Mouse (Mus musculus): ENCODE data around the gene Pla2g5. TPM values are rescaled to one million over a fixed set of nuclear protein-coding genes. Genes with fewer than 3 reads are reported as not detected.

The Pla2g5 gene
- polyA plus RNA-seq, 1 experiment from 2014 or later, result 0.59 TPM

DNA sequence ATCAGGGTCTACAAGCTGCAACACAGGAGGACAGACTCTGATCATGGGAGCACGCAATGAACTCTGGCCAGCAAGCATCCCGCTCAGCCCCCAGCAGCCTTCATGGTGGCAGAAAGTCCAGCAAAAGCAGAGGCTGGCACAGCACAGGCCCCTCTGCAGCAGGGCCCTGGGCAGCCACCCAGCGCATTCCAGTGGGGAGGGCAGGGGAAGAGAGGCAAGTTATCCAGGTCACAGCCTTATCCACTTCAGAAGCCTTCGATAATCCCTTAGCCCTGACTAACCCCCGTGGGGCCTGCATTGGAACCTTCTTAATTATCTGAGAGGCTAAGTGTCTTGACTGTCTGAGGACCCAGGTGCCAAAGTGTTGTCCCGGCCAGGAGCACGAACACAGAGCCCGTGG is 44.2 kb downstream of the Pla2g5 start:
- Histone ChIP-seq H3K4me2 (replicated peaks) (no peak overlapping the region), H3K9me3 (0 out of 2 replicates have a peak, but pooled peaks cover 2% of the 10 kb centered on the region), H3K4me3 (replicated peaks) (no peak overlapping the region), H3K36me3 (no peaks in the 10 kb centered on the region), H3K27ac (no peak overlapping the region), H3K4me1 (replicated peaks) (peaks cover 8% of the 10 kb centered on the region), H3K9ac (replicated peaks) (no peak overlapping the region), H3K27me3 (no peaks in the 10 kb centered on the region; the same call in 1 of the 2 replicates)
- no peak for ATAC-seq
- WGBS, result 37% methylated on average over 8 of the region's 8 CpGs

- H3K4me2 ChIP-seq (replicated peaks), result no peak overlapping the region
- 88% methylated on average over 6 of the region's 6 CpGs for WGBS
- 0 out of 2 replicates have a peak, but pooled peaks cover 2% of the 10 kb centered on the region for H3K9me3 ChIP-seq
- no peaks in the 10 kb centered on the region; the same call in 1 of the 2 replicates for H3K27me3 ChIP-seq
- H3K36me3 ChIP-seq, result no peaks in the 10 kb centered on the region
- no peak overlapping the region for H3K4me3 ChIP-seq (replicated peaks)
- no peak overlapping the region for H3K27ac ChIP-seq
- ATAC-seq, result no peak
- H3K9ac ChIP-seq (replicated peaks), result no peak overlapping the region
- peaks cover 8% of the 10 kb centered on the region for H3K4me1 ChIP-seq (replicated peaks)
These were observed 45.5 kb downstream of the Pla2g5 start for GRCm38 (mm10) chr4:138817736-138818135.

DNA sequence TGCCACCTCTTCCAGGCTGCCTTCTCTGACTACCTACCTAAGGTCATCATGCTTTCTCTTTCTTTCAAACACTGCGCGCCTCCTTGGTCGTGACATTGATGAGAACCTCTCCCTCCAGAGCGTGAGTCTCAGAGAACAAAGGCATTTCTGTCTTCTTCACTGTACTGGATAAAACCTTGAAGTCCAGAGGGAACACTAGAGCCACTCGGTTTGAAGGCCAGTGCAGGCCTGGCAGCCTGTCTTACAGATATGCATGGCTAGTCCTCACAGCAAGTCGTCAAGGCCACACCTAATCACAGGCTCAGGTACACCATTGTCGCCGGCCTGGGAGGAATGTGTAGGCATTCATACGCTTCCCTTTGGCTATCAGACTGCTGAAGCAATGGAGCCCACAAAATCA is 47.1 kb downstream of the Pla2g5 start:
- Histone ChIP-seq H3K9ac (replicated peaks) (no peak overlapping the region), H3K27ac (no peak overlapping the region), H3K4me3 (replicated peaks) (no peak overlapping the region), H3K36me3 (no peaks in the 10 kb centered on the region), H3K9me3 (no peaks in the 10 kb centered on the region), H3K27me3 (no peaks in the 10 kb centered on the region; the same call in 1 of the 2 replicates), H3K4me1 (replicated peaks) (peaks cover 8% of the 10 kb centered on the region), H3K4me2 (replicated peaks) (no peak overlapping the region)
- WGBS, result 84% methylated on average over 9 of the region's 9 CpGs
- no peak for ATAC-seq

- Histone ChIP-seq H3K4me2 (replicated peaks) (no peak overlapping the region), H3K27ac (no peak overlapping the region), H3K4me3 (replicated peaks) (no peak overlapping the region), H3K36me3 (no peaks in the 10 kb centered on the region), H3K9ac (replicated peaks) (no peak overlapping the region), H3K4me1 (replicated peaks) (no peaks in the 10 kb centered on the region), H3K9me3 (no peaks in the 10 kb centered on the region), H3K27me3 (no peaks in the 10 kb centered on the region)
- WGBS, result 67% methylated on average over 7 of the region's 7 CpGs
- no peak for ATAC-seq
These were observed 56.3 kb downstream of the Pla2g5 start for GRCm38 (mm10) chr4:138806920-138807541.

GRCm38 (mm10) chr4:138806160-138806559 is 57.1 kb downstream of the Pla2g5 start:
- Histone ChIP-seq H3K27ac (no peak overlapping the region), H3K36me3 (no peaks in the 10 kb centered on the region), H3K4me3 (replicated peaks) (no peak overlapping the region), H3K4me1 (replicated peaks) (no peaks in the 10 kb centered on the region), H3K4me2 (replicated peaks) (no peak overlapping the region), H3K27me3 (no peaks in the 10 kb centered on the region), H3K9ac (replicated peaks) (no peak overlapping the region), H3K9me3 (no peaks in the 10 kb centered on the region)
- no peak for ATAC-seq
- WGBS, result 88% methylated on average over 8 of the region's 8 CpGs

GRCm38 (mm10) chr4:138805248-138805647 is 58.0 kb downstream of the Pla2g5 start:
- no peak overlapping the region for H3K27ac ChIP-seq
- ATAC-seq, result no peak
- H3K27me3 ChIP-seq, result no peaks in the 10 kb centered on the region
- H3K36me3 ChIP-seq, result no peaks in the 10 kb centered on the region
- no peaks in the 10 kb centered on the region for H3K9me3 ChIP-seq
- no peak overlapping the region for H3K4me2 ChIP-seq (replicated peaks)
- H3K9ac ChIP-seq (replicated peaks), result no peak overlapping the region
- WGBS, result 46% methylated on average over 8 of the region's 8 CpGs
- no peak overlapping the region for H3K4me3 ChIP-seq (replicated peaks)
- H3K4me1 ChIP-seq (replicated peaks), result 0 out of 2 replicates have a peak, but pooled peaks cover 1% of the 10 kb centered on the region

DNA sequence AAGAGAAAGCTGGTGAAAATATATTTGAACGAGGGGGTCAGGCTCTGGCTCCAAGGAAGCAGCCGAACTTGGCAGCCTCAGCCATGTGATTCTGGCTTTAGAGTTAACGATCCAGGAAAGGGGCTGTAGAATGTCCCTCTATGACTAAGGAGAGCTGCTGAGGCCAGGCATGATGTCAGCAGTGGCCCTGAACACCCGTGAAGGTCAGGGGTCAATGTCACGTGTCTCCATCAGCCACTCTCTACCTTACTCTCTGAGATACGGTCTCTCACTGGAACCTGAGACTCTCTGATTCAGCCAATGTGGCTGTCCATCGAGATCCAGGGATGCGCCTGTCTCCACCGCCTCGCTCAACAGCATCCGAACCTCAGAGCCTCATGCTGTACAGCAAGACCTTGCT is 60.4 kb downstream of the Pla2g5 start:
- Histone ChIP-seq H3K27ac (no peak overlapping the region), H3K27me3 (no peaks in the 10 kb centered on the region), H3K9me3 (no peaks in the 10 kb centered on the region), H3K36me3 (no peaks in the 10 kb centered on the region), H3K4me3 (replicated peaks) (no peak overlapping the region), H3K4me2 (replicated peaks) (no peak overlapping the region), H3K9ac (replicated peaks) (no peak overlapping the region), H3K4me1 (replicated peaks) (0 out of 2 replicates have a peak, but pooled peaks cover 2% of the 10 kb centered on the region)
- WGBS, result 93% methylated on average over 11 of the region's 11 CpGs
- ATAC-seq, result no peak

GRCm38 (mm10) chr4:138801631-138802030 is 61.7 kb downstream of the Pla2g5 start:
- Histone ChIP-seq H3K27me3 (no peaks in the 10 kb centered on the region), H3K4me3 (replicated peaks) (no peak overlapping the region), H3K9me3 (no peaks in the 10 kb centered on the region), H3K27ac (no peak overlapping the region), H3K9ac (replicated peaks) (no peak overlapping the region), H3K4me1 (replicated peaks) (0 out of 2 replicates have a peak, but pooled peaks cover 2% of the 10 kb centered on the region), H3K36me3 (no peaks in the 10 kb centered on the region), H3K4me2 (replicated peaks) (no peak overlapping the region)
- ATAC-seq, result no peak
- 86% methylated on average over 4 of the region's 4 CpGs for whole genome bisulfite sequencing

GRCm38 (mm10) chr4:138800134-138800744 is 63.0 kb downstream of the Pla2g5 start:
- Histone ChIP-seq H3K27ac (no peak overlapping the region), H3K4me3 (replicated peaks) (no peak overlapping the region), H3K4me1 (replicated peaks) (0 out of 2 replicates have a peak, but pooled peaks cover 2% of the 10 kb centered on the region), H3K4me2 (replicated peaks) (no peak overlapping the region), H3K9me3 (no peaks in the 10 kb centered on the region), H3K9ac (replicated peaks) (no peak overlapping the region), H3K27me3 (no peaks in the 10 kb centered on the region), H3K36me3 (no peaks in the 10 kb centered on the region)
- ATAC-seq, result no peak
- 81% methylated on average over 12 of the region's 12 CpGs for WGBS

DNA sequence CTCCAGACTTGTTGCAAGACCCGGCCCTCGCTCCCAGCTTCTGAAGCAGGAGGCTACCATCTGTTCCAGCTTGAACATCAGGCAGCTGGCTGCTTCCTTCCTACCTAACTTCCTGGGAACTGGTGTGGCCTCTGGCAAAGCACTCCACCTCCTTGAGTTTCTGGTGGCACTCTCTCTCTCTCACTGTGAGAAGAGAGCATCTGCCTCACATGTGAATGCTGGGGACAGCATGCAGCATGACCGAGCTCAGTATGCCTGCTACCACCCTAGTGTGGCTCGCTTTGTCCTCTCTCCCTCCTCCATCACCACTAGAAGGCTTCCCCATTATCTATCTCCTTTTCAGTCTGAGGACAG is 66.1 kb downstream of the Pla2g5 start:
- Histone ChIP-seq H3K27me3 (no peaks in the 10 kb centered on the region), H3K27ac (no peak overlapping the region), H3K4me3 (replicated peaks) (no peak overlapping the region), H3K4me1 (replicated peaks) (0 out of 2 replicates have a peak, but pooled peaks cover 2% of the 10 kb centered on the region), H3K9me3 (no peaks in the 10 kb centered on the region), H3K4me2 (replicated peaks) (no peak overlapping the region), H3K9ac (replicated peaks) (no peak overlapping the region), H3K36me3 (no peaks in the 10 kb centered on the region)
- WGBS, result 82% methylated on average over 4 of the region's 4 CpGs
- no peak for ATAC-seq

DNA sequence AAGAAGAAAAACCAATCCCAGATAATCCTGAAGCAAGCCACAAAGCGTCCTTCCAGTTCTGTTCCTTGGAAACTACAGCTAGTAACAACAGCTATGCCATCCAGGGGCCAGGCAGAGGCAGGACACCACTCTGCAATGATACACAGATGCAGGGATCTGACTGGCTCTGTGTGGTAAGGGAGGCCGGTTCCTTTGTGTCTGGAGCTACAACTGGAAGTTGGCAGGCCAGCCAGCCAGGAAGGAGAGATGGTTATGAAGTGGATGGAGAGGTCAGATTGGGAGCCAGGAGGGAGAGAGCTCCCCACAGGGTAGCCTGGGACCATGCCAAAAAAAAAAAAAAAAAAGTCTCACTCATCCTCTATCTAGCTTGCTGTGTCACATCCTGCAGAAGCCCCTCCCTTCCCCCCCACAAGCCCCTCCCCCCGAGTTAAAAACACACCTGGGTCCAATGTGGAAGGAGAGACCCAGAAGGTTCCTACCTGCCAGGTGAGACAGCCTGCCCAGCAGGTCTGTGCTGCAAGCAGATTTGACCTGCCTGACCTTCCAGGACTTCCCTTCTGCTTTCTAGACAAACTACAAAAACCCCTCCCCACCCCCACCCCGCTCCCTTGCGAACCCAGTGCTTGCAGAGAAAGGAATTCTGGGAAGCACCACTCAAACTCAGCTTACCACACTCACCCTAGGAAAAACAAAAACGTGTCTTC is 66.6 kb downstream of the Pla2g5 start:
- no peak overlapping the region for H3K4me3 ChIP-seq (replicated peaks)
- H3K36me3 ChIP-seq, result no peaks in the 10 kb centered on the region
- 0 out of 2 replicates have a peak, but pooled peaks cover 2% of the 10 kb centered on the region for H3K4me1 ChIP-seq (replicated peaks)
- 52% methylated on average over 6 of the region's 6 CpGs for WGBS
- ATAC-seq, result no peak
- H3K9ac ChIP-seq (replicated peaks), result no peak overlapping the region
- H3K9me3 ChIP-seq, result no peaks in the 10 kb centered on the region
- no peak overlapping the region for H3K4me2 ChIP-seq (replicated peaks)
- no peaks in the 10 kb centered on the region for H3K27me3 ChIP-seq
- no peak overlapping the region for H3K27ac ChIP-seq

DNA sequence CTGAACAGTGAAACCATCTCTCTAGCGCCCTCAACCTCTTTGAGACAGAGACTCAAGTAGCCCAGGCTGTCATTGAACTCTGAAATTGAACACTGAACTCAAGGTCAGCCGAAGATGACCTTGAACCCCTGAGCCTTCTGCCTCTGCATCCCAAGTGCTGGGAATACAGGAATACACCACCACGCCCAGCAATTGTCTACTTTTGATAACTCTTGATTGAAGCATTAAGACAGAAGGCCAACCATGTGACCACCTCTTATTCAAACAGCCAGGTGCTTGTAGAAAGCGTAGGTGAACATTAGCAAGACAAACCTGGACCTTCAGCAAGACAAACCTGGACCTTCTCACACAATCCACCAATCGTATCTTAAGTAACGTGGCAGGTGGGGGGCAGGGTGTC is 68.9 kb downstream of the Pla2g5 start:
- H3K4me1 ChIP-seq (replicated peaks), result no peaks in the 10 kb centered on the region
- H3K9ac ChIP-seq (replicated peaks), result no peak overlapping the region
- H3K4me2 ChIP-seq (replicated peaks), result no peak overlapping the region
- no peak overlapping the region for H3K4me3 ChIP-seq (replicated peaks)
- H3K36me3 ChIP-seq, result no peaks in the 10 kb centered on the region
- H3K9me3 ChIP-seq, result no peaks in the 10 kb centered on the region
- 92% methylated on average over 6 of the region's 6 CpGs for WGBS
- ATAC-seq, result no peak
- no peaks in the 10 kb centered on the region for H3K27me3 ChIP-seq
- H3K27ac ChIP-seq, result no peak overlapping the region

Data from midbrain, embryonic 13.5 days (tissue).